Mouse (Mus musculus): ENCODE measurements around the gene Ttll11.

Gene Ttll11

GRCm38 (mm10) chr2:35899135-35899474 lies 80.6 kb downstream of the Ttll11 start:
- DNase-seq: no peak

- DNase-seq: no peak
Observed at GRCm38 (mm10) chr2:35898425-35899134, 81.1 kb downstream of the Ttll11 start.

- DNase-seq: no peak
Observed at GRCm38 (mm10) chr2:35897125-35897524, 82.6 kb downstream of the Ttll11 start.

GRCm38 (mm10) chr2:35894512-35894911 lies 85.2 kb downstream of the Ttll11 start:
- no peak for DNase-seq

GRCm38 (mm10) chr2:35890635-35891034 lies 89.1 kb downstream of the Ttll11 start:
- no peak for DNase-seq

GRCm38 (mm10) chr2:35889776-35890175 lies 89.9 kb downstream of the Ttll11 start:
- no peak for DNase-seq

GRCm38 (mm10) chr2:35884296-35884695 lies 95.4 kb downstream of the Ttll11 start:
- peak; percentile 44 to 56 for DNase-seq

- DNase-seq: no peak
Observed at GRCm38 (mm10) chr2:35882336-35882987, 97.3 kb downstream of the Ttll11 start.

GRCm38 (mm10) chr2:35881896-35882295 lies 97.8 kb downstream of the Ttll11 start:
- DNase-seq: no peak

GRCm38 (mm10) chr2:35880362-35880761 lies 99.4 kb downstream of the Ttll11 start:
- DNase-seq: no peak

GRCm38 (mm10) chr2:35879887-35880286 lies 99.8 kb downstream of the Ttll11 start:
- no peak for DNase-seq

GRCm38 (mm10) chr2:35878506-35878905 lies 101.2 kb downstream of the Ttll11 start:
- no peak for DNase-seq

- DNase-seq: no peak
Observed at GRCm38 (mm10) chr2:35875572-35875971, 104.1 kb downstream of the Ttll11 start.

- no peak for DNase-seq
Observed at GRCm38 (mm10) chr2:35874421-35874820, 105.3 kb downstream of the Ttll11 start.

GRCm38 (mm10) chr2:35869165-35869564 lies 110.5 kb downstream of the Ttll11 start:
- no peak for DNase-seq

GRCm38 (mm10) chr2:35863284-35863683 lies 116.4 kb downstream of the Ttll11 start:
- no peak for DNase-seq

- DNase-seq: no peak
Observed at GRCm38 (mm10) chr2:35861185-35861584, 118.5 kb downstream of the Ttll11 start.

GRCm38 (mm10) chr2:35860394-35860744 lies 119.3 kb downstream of the Ttll11 start:
- no peak for DNase-seq

- DNase-seq: no peak
Observed at GRCm38 (mm10) chr2:35859708-35860393, 119.9 kb downstream of the Ttll11 start.

- no peak for DNase-seq
Observed at GRCm38 (mm10) chr2:35858281-35858680, 121.4 kb downstream of the Ttll11 start.

- no peak for DNase-seq
Observed at GRCm38 (mm10) chr2:35856901-35857300, 122.8 kb downstream of the Ttll11 start.

- DNase-seq: no peak
Observed at GRCm38 (mm10) chr2:35854877-35855276, 124.8 kb downstream of the Ttll11 start.

GRCm38 (mm10) chr2:35852971-35853370 lies 126.7 kb downstream of the Ttll11 start:
- DNase-seq: no peak

GRCm38 (mm10) chr2:35852164-35852509 lies 127.6 kb downstream of the Ttll11 start:
- no peak for DNase-seq
